Mouse (Mus musculus) B cell, adult 62 days (primary cell): ENCODE measurements around the gene Olfr1118. TPM values are rescaled to one million over a fixed set of nuclear protein-coding genes. Genes with fewer than 3 reads are reported as not detected.

ENCODE experiments used
- total RNA-seq: library from RNA; stranded (reverse); gene quantifications from 4 replicates; pipeline ENCODE4 v1.2.4, GENCODE M21; 2023

Gene Olfr1118
- not detected in 4 replicates for total RNA-seq

GRCm38 (mm10) chr2:87307281-87307680 is at the start of gene Olfr1118:
TSS of gene Olfr1118 (plus strand) at chr2:87307581.

GRCm38 (mm10) chr2:87267234-87267633 is 40.1 kb upstream of the Olfr1118 start, which contains the start of gene Olfr1116:
TSS of gene Olfr1116 (plus strand) at chr2:87267534.

GRCm38 (mm10) chr2:87354515-87354914 is 47.1 kb downstream of the Olfr1118 start, which contains the start of gene Olfr1120:
TSS of gene Olfr1120 (plus strand) at chr2:87354815.

Other genes starting within 250 kb of the Olfr1118 start
- not detected in 4 replicates for gene Olfr1107, start 231.8 kb upstream of the Olfr1118 start, total RNA-seq
- gene Olfr1109, start 211.6 kb upstream of the Olfr1118 start, total RNA-seq, result not detected in 4 replicates
- not detected in 4 replicates for gene Olfr259, start 193.0 kb upstream of the Olfr1118 start, total RNA-seq
- not detected in 4 replicates for gene Olfr1110, start 167.3 kb upstream of the Olfr1118 start, total RNA-seq
- not detected in 4 replicates for gene Olfr1111, start 155.0 kb upstream of the Olfr1118 start, total RNA-seq
- not detected in 4 replicates for gene Olfr1112, start 119.8 kb upstream of the Olfr1118 start, total RNA-seq
- gene Olfr1113, start 98.6 kb upstream of the Olfr1118 start, total RNA-seq, result not detected in 4 replicates
- gene Olfr1115, start 59.6 kb upstream of the Olfr1118 start, total RNA-seq, result not detected in 4 replicates
- not detected in 4 replicates for gene Olfr1116, start 40.0 kb upstream of the Olfr1118 start, total RNA-seq
- not detected in 4 replicates for gene Olfr1120, start 47.2 kb downstream of the Olfr1118 start, total RNA-seq
- not detected in 4 replicates for gene Olfr1121, start 62.3 kb downstream of the Olfr1118 start, total RNA-seq
- gene Olfr1122, start 78.3 kb downstream of the Olfr1118 start, total RNA-seq, result 0.15 to 0.26 TPM in 2 of 4 replicates, not detected in the others
- gene Olfr1123, start 109.1 kb downstream of the Olfr1118 start, total RNA-seq, result not detected in 4 replicates
- gene Olfr1124, start 122.7 kb downstream of the Olfr1118 start, total RNA-seq, result not detected in 4 replicates
- not detected in 4 replicates for gene Olfr1126, start 146.4 kb downstream of the Olfr1118 start, total RNA-seq
- not detected in 4 replicates for gene Pramel7, start 189.5 kb downstream of the Olfr1118 start, total RNA-seq
- not detected in 4 replicates for gene Pramel6, start 199.0 kb downstream of the Olfr1118 start, total RNA-seq
- not detected in 4 replicates for gene Olfr153, start 224.2 kb downstream of the Olfr1118 start, total RNA-seq
- gene Olfr1128, start 238.0 kb downstream of the Olfr1118 start, total RNA-seq, result not detected in 4 replicates